Mouse (Mus musculus) CH12.LX (cell line): ENCODE measurements at regions not wholly inside any gene's neighbourhood (a gene's known extent, or its start where the extent isn't known, plus 50 kb on each side); places are given as distances from the start of the nearest gene placed in this dataset.

Experiments
- CTCF ChIP-seq, 2 experiments: IDR thresholded peaks in 1 of 2; conservative IDR thresholded peaks in 1 of 2; 2 replicates each; pipeline ENCODE4 v1.5.1; 2011 to 2012; ENCODE audit warnings: low read depth in 2 of 2, low read length in 2 of 2, improper control_type of control experiment in 1 of 2, inconsistent platforms in 1 of 2, mild to moderate bottlenecking in 1 of 2, moderate library complexity in 1 of 2
- E2F4 ChIP-seq: IDR thresholded peaks from 2 replicates; pipeline ENCODE4 v1.6.1; 2011; ENCODE audit warnings: low read depth, low read length, improper control_type of control experiment; ENCODE audit not compliant: insufficient replicate concordance
- EP300 ChIP-seq: IDR thresholded peaks from 2 replicates; pipeline ENCODE4 v1.6.1; 2011; ENCODE audit warnings: low read length, improper control_type of control experiment
- ETS1 ChIP-seq: conservative IDR thresholded peaks from 2 replicates; pipeline ENCODE4 v1.6.1; 2012; ENCODE audit warnings: low read depth, mild to moderate bottlenecking, inconsistent platforms, low read length, improper control_type of control experiment, moderate library complexity
- JUND ChIP-seq: conservative IDR thresholded peaks from 2 replicates; pipeline ENCODE4 v1.6.1; 2011; ENCODE audit warnings: low read depth, low read length, improper control_type of control experiment
- KAT2A ChIP-seq: IDR thresholded peaks from 2 replicates; pipeline ENCODE4 v1.6.1; 2012; ENCODE audit warnings: low read length, improper control_type of control experiment, inconsistent platforms; ENCODE audit not compliant: insufficient replicate concordance
- POLR2A ChIP-seq: IDR thresholded peaks from 2 replicates; pipeline ENCODE4 v1.6.1; 2011; ENCODE audit warnings: low read depth, mild to moderate bottlenecking, improper control_type of control experiment, low read length
- RCOR1 ChIP-seq: conservative IDR thresholded peaks from 2 replicates; pipeline ENCODE4 v1.6.1; 2012; ENCODE audit warnings: low read depth, mild to moderate bottlenecking, inconsistent platforms, low read length, improper control_type of control experiment
- USF1 ChIP-seq: IDR thresholded peaks from 2 replicates; pipeline ENCODE4 v1.6.1; 2014; ENCODE audit warnings: low read depth, mild to moderate bottlenecking, inconsistent platforms, low read length, improper control_type of control experiment

DNA sequence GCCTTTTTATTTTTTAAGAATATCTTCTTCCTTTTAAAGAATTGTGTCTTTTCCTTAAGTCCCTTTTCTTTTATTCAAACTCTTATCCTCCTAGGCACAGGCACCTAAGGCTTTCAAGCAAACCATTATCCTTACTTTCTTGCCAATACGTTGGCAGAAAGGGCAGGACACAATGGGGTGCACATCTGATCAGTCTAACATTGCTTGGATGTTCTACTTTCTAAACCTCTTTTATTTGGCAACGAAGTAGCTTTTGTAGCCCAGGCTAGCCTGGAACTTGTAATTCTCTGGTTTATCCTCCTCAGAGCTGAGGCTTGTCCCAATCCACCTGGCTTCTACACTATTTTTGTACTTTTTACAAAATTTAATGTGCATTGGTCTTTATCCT is 94.0 kb upstream of the Fam181b start:
- TF ChIP-seq POLR2A, result no peak
- no peak for TF ChIP-seq KAT2A
- TF ChIP-seq EP300, result no peak
- no peak for TF ChIP-seq ETS1
- no peak for TF ChIP-seq JUND
- TF ChIP-seq RCOR1, result no peak
- no peak for TF ChIP-seq CTCF (conservative IDR thresholded peaks at IDR 0.05 in 1 of 2, IDR thresholded peaks at IDR 0.05 in 1 of 2; ENCODE audit: low read depth in 2 of 2, low read length in 2 of 2)
- no peak for TF ChIP-seq USF1
- TF ChIP-seq E2F4, result no peak
